Mouse (Mus musculus) liver, embryonic 11.5 days (tissue): ENCODE results near the gene Nolc1. TPM values are rescaled to one million over a fixed set of nuclear protein-coding genes. Genes with fewer than 3 reads are reported as not detected.
A peak's percentile ranks its signal among the peaks of the same experiment; 100 is the strongest.

Experiments
- ATAC-seq: fragments of 200-750 bp; cut with Nextera tagmentation; replicated peaks from 2 replicates; pipeline ENCODE4 v1.8.0; 2017; ENCODE audit warnings: moderate number of reproducible peaks, mild to moderate bottlenecking, moderate TSS enrichment, moderate library complexity; ENCODE audit not compliant: low FRiP score
- DNase-seq: peaks from one replicate; pipeline ENCODE4 v3.0.0-alpha.2; 2017; ENCODE audit warnings: low spot score
- H3K27ac ChIP-seq: fragments of 300-500 bp; sonication (generic); 2 replicates; pipeline ENCODE4 v1.5.1; 2014; ENCODE audit warnings: mild to moderate bottlenecking, low read depth, low read length, control low read depth
- H3K27me3 ChIP-seq: fragments of 300-500 bp; sonication (generic); replicated peaks from 2 replicates; pipeline ENCODE4 v1.6.1; 2014; ENCODE audit warnings: low read length, mixed read lengths; ENCODE audit not compliant: control insufficient read depth, insufficient read depth
- H3K36me3 ChIP-seq: fragments of 300-500 bp; sonication (generic); 2 replicates; pipeline ENCODE4 v1.6.1; 2014; ENCODE audit warnings: mild to moderate bottlenecking, low read length, moderate library complexity, mixed read lengths; ENCODE audit not compliant: control insufficient read depth, insufficient read depth
- H3K4me1 ChIP-seq: fragments of 300-500 bp; sonication (generic); replicated peaks from 2 replicates; pipeline ENCODE4 v1.6.1; 2014; ENCODE audit warnings: low read length, mixed read lengths; ENCODE audit not compliant: control insufficient read depth, insufficient read depth
- H3K4me2 ChIP-seq: fragments of 300-500 bp; sonication (generic); 2 replicates; pipeline ENCODE4 v1.6.1; 2014; ENCODE audit warnings: mild to moderate bottlenecking, control low read depth, moderate library complexity
- H3K4me3 ChIP-seq: fragments of 300-500 bp; sonication (generic); 2 replicates; pipeline ENCODE4 v1.5.1; 2014; ENCODE audit warnings: low read depth, low read length, control low read depth
- H3K9ac ChIP-seq: fragments of 300-500 bp; sonication (generic); 2 replicates; pipeline ENCODE4 v1.6.1; 2014; ENCODE audit warnings: low read depth, low read length, control low read depth
- H3K9me3 ChIP-seq: fragments of 300-500 bp; sonication (generic); 2 replicates; pipeline ENCODE4 v1.6.1; 2016; ENCODE audit warnings: low read length, inconsistent platforms, mixed read lengths; ENCODE audit not compliant: control insufficient read depth
- WGBS: fragments of 180-500 bp; shearing (Covaris S2); extraction: QIAGEN DNeasy Blood & Tissue Kit; methylation state at CpG from one replicate; pipeline ENCODE4 v1.1.7; 2014; 5-methylcytosine and 5-hydroxymethylcytosine counted together
- polyA plus RNA-seq: library from polyadenylated mRNA; unstranded; fragments of >200 nt; fragmentation: Nextera tagmentation; extraction: Ambion mirVana; gene quantifications from 2 replicates; pipeline ENCODE4 v1.2.1, GENCODE M21; 2014

The Nolc1 gene
- polyA plus RNA-seq, 1 experiment from 2014 or later: 211 TPM

- peak overlapping the region; percentile 28; the same call in 1 of the 2 replicates for H3K27ac ChIP-seq
- H3K9me3 ChIP-seq: no peaks in the 10 kb centered on the region
- 0 out of 2 replicates have a peak overlapping the region, but pooled peaks have one; percentile 6 for H3K4me3 ChIP-seq
- H3K4me1 ChIP-seq: peaks cover 26% of the 10 kb centered on the region
- no peak overlapping the region for H3K4me2 ChIP-seq
- DNase-seq (no peak), ATAC-seq (no peak)
- no peaks in the 10 kb centered on the region for H3K27me3 ChIP-seq
- peaks cover 58% of the 10 kb centered on the region for H3K36me3 ChIP-seq
- H3K9ac ChIP-seq: no peak overlapping the region
- WGBS: 92% methylated on average over 11 of the region's 11 CpGs
Observed at GRCm38 (mm10) chr19:46033911-46034310, 41.8 kb upstream of the Nolc1 start.

- Histone ChIP-seq H3K27me3 (no peaks in the 10 kb centered on the region), H3K27ac (peak overlapping the region; percentile 54), H3K9me3 (no peaks in the 10 kb centered on the region), H3K4me1 (peaks cover 37% of the 10 kb centered on the region), H3K36me3 (peaks cover 55% of the 10 kb centered on the region), H3K4me3 (peak overlapping the region; percentile 95), H3K9ac (peak overlapping the region; percentile 28; the same call in 1 of the 2 replicates), H3K4me2 (peak overlapping the region; percentile 92)
- ATAC-seq (no peak), DNase-seq (no peak)
- WGBS: 91% methylated on average over 13 of the region's 13 CpGs
Observed at GRCm38 (mm10) chr19:46035971-46036370, 39.7 kb upstream of the Nolc1 start.

GRCm38 (mm10) chr19:46036477-46037242, 39.0 kb upstream of the Nolc1 start:
- H3K4me1 ChIP-seq: peaks cover 42% of the 10 kb centered on the region
- DNase-seq (no peak), ATAC-seq (no peak)
- no peaks in the 10 kb centered on the region for H3K27me3 ChIP-seq
- peak overlapping the region; percentile 92 for H3K4me2 ChIP-seq
- peak overlapping the region; percentile 96 for H3K9ac ChIP-seq
- no peaks in the 10 kb centered on the region for H3K9me3 ChIP-seq
- peaks cover 50% of the 10 kb centered on the region for H3K36me3 ChIP-seq
- H3K4me3 ChIP-seq: peak overlapping the region; percentile 95
- peak overlapping the region; percentile 98 for H3K27ac ChIP-seq
- WGBS: 63% methylated on average over 13 of the region's 13 CpGs

GRCm38 (mm10) chr19:46037243-46037924, 38.3 kb upstream of the Nolc1 start:
- peak overlapping the region; percentile 92 for H3K4me2 ChIP-seq
- DNase-seq (no peak), ATAC-seq (peak; percentile 80)
- H3K36me3 ChIP-seq: peaks cover 43% of the 10 kb centered on the region
- H3K9me3 ChIP-seq: no peaks in the 10 kb centered on the region
- H3K27me3 ChIP-seq: no peaks in the 10 kb centered on the region
- peak overlapping the region; percentile 96 for H3K9ac ChIP-seq
- 6% methylated on average over 6 of the region's 6 CpGs for WGBS
- peak overlapping the region; percentile 95 for H3K4me3 ChIP-seq
- peaks cover 49% of the 10 kb centered on the region for H3K4me1 ChIP-seq
- H3K27ac ChIP-seq: peak overlapping the region; percentile 98

GRCm38 (mm10) chr19:46037925-46038850, 37.5 kb upstream of the Nolc1 start:
- no peak for ATAC-seq
- H3K9ac ChIP-seq: peak overlapping the region; percentile 96
- peak overlapping the region; percentile 92 for H3K4me2 ChIP-seq
- H3K9me3 ChIP-seq: no peaks in the 10 kb centered on the region
- no peaks in the 10 kb centered on the region for H3K27me3 ChIP-seq
- WGBS: 19% methylated on average over 13 of the region's 13 CpGs
- H3K27ac ChIP-seq: peak overlapping the region; percentile 98
- peaks cover 35% of the 10 kb centered on the region for H3K36me3 ChIP-seq
- DNase-seq: no peak
- H3K4me1 ChIP-seq: peaks cover 57% of the 10 kb centered on the region
- H3K4me3 ChIP-seq: peak overlapping the region; percentile 95

GRCm38 (mm10) chr19:46038851-46039260, 36.8 kb upstream of the Nolc1 start:
- DNase-seq (no peak), ATAC-seq (no peak)
- H3K9ac ChIP-seq: peak overlapping the region; percentile 96
- H3K4me3 ChIP-seq: peak overlapping the region; percentile 95
- peak overlapping the region; percentile 98 for H3K27ac ChIP-seq
- H3K4me2 ChIP-seq: peak overlapping the region; percentile 92
- H3K27me3 ChIP-seq: no peaks in the 10 kb centered on the region
- H3K36me3 ChIP-seq: peaks cover 28% of the 10 kb centered on the region
- H3K9me3 ChIP-seq: no peaks in the 10 kb centered on the region
- H3K4me1 ChIP-seq: peaks cover 64% of the 10 kb centered on the region
- 2% methylated on average over 12 of the region's 17 CpGs for WGBS

- DNase-seq: peak; percentile 90
- Histone ChIP-seq H3K36me3 (peaks cover 22% of the 10 kb centered on the region), H3K4me3 (peak overlapping the region; percentile 95), H3K4me1 (peaks cover 68% of the 10 kb centered on the region), H3K4me2 (peak overlapping the region; percentile 92), H3K9ac (peak overlapping the region; percentile 96), H3K9me3 (no peaks in the 10 kb centered on the region), H3K27me3 (no peaks in the 10 kb centered on the region), H3K27ac (peak overlapping the region; percentile 98)
- peak; percentile 72 for ATAC-seq
- 2% methylated on average over 28 of the region's 30 CpGs for WGBS
Observed at GRCm38 (mm10) chr19:46039478-46039877, 36.2 kb upstream of the Nolc1 start.
